In the genomic region with DNA sequence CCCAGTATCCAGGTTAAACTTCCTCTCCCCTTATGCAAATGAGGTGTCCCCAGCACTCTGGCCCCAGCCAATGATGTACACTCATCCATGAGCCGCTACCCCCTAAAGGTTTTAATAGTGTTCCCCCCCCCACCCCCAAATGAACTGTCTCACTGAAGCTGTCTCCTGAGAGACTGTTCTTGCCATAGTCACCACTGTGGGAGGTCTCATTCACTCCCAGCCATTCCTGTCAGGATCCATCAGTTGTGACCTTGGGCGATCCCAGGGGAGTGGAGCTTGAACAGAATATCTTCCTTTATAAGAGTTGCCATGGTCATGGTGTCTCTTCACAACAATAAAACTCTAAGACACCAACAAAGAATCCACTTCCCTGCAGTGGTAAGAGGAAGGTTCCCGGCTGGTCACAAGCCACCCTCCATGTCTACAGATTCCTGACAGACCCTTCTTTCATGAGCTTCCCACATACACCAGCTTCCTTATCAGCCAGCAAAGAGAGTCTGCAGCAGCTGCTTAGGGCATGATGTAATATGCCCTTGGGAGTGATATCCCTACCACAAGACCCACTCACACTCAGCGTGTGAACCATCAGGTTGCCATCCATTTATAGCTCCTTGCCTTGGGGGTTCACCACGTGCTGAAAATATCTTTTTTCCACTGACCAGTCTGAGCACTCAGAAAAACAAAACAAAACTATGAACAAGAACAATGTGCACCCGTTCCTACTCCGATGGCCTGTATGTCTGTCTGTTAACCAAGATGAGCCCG, we compare ENCODE assay signal across 25 mouse cellular contexts. TPM values are rescaled to one million over a fixed set of nuclear protein-coding genes. Genes with fewer than 3 reads are reported as not detected.
DNase-seq lines count a peak whose midpoint lies in the region; ATAC-seq and TF ChIP-seq lines count a peak whose summit lies in the region.
"Had no signal": no experiment of that assay in that cellular context is flagged by ENCODE, and none has a peak within 500 bp of the region (broad histone marks: within the 10 kb centered on the region; RNA-seq: fewer than 3 reads in every experiment).

No protein-coding gene starts in this region.

- no peaks in the 10 kb centered on the region for H3K27me3 ChIP-seq in embryonic facial prominence, embryonic 11.5 days (ENCODE audit: control insufficient read depth, insufficient read depth, low read length)
- no peaks in the 10 kb centered on the region for H3K27me3 ChIP-seq in embryonic facial prominence, embryonic 10.5 days (replicated peaks; ENCODE audit: low read depth, poor library complexity, severe bottlenecking)
- no peaks in the 10 kb centered on the region for H3K27me3 ChIP-seq in heart, embryonic 14.5 days (ENCODE audit: control insufficient read depth, insufficient read depth, low read length)
- H3K27me3 ChIP-seq in heart, adult 2 months (ENCODE audit: control insufficient read depth, insufficient read depth, low read length): no peaks in the 10 kb centered on the region
- no peaks in the 10 kb centered on the region for H3K27me3 ChIP-seq in MEL (ENCODE audit: control insufficient read depth in 1 of 2, insufficient read depth in 2 of 2, low read length in 2 of 2)
- H3K27me3 ChIP-seq: hindbrain, embryonic 13.5 days; limb, embryonic 13.5 days; neural tube, embryonic 13.5 days had no signal

- no peak overlapping the region for H3K27ac ChIP-seq in embryonic facial prominence, embryonic 11.5 days (replicated peaks; ENCODE audit: low read depth, low read length)
- H3K27ac ChIP-seq in embryonic facial prominence, embryonic 10.5 days (replicated peaks): no peak overlapping the region
- peak overlapping the region; percentile 38 to 52; a peak in 2 of 4 replicates for H3K27ac ChIP-seq in heart, embryonic 14.5 days (replicated peaks in 1 of 2; ENCODE audit: control insufficient read depth in 1 of 2, insufficient read depth in 1 of 2, low read depth in 2 of 2, low read length in 2 of 2)
- no peak overlapping the region for H3K27ac ChIP-seq in heart, adult 2 months
- no peak overlapping the region for H3K27ac ChIP-seq in MEL (ENCODE audit: control insufficient read depth, low read depth, low read length)
- H3K27ac ChIP-seq: hindbrain, embryonic 13.5 days; kidney, postnatal 0 days; limb, embryonic 13.5 days; liver, embryonic 12.5 days; neural tube, embryonic 13.5 days had no signal

- no peaks in the 10 kb centered on the region for H3K79me2 ChIP-seq in heart, adult 2 months (replicated peaks; ENCODE audit: control insufficient read depth, insufficient read depth, low read length)
- no peaks in the 10 kb centered on the region for H3K79me2 ChIP-seq in MEL (ENCODE audit: control insufficient read depth, insufficient read depth, low read length, poor library complexity)

- DNase-seq in embryonic facial prominence, embryonic 11.5 days (ENCODE audit: low spot score): no peak
- DNase-seq in embryonic facial prominence, embryonic 10.5 days (ENCODE audit: low spot score): no peak
- no peak for DNase-seq in heart, adult 2 months
- DNase-seq in MEL (ENCODE audit: low read depth, low spot score) (no peak), adipocyte (ENCODE audit: low spot score) (no peak)
- no peak for DNase-seq in cerebellum, adult 9-11 months
- DNase-seq: cerebellum, adult 11-12 months; cerebellum, postnatal 14 days; gastrocnemius, postnatal 10 days; kidney, adult 2 months; layer of hippocampus, adult 9-11 months; lung, adult 2 months; lung, postnatal 14 days; midbrain, embryonic 14.5 days; retina, postnatal 1 day; right cerebral cortex, postnatal 25 days had no signal

- no peak overlapping the region for H3K9ac ChIP-seq in embryonic facial prominence, embryonic 11.5 days (replicated peaks; ENCODE audit: low read length)
- H3K9ac ChIP-seq in heart, embryonic 14.5 days (ENCODE audit: low read length): no peak overlapping the region
- H3K9ac ChIP-seq in heart, adult 2 months (ENCODE audit: low read depth, low read length): no peak overlapping the region
- H3K9ac ChIP-seq in MEL (ENCODE audit: control insufficient read depth, low read depth, low read length, poor library complexity, severe bottlenecking): no peak overlapping the region
- H3K9ac ChIP-seq: hindbrain, embryonic 13.5 days; limb, embryonic 13.5 days; liver, embryonic 12.5 days; neural tube, embryonic 13.5 days had no signal

- TF ChIP-seq POLR2A in heart, adult 2 months (IDR thresholded peaks at IDR 0.05; ENCODE audit: insufficient read depth, low read depth, low read length): no peak
- TF ChIP-seq POLR2A in MEL (IDR thresholded peaks at IDR 0.05; ENCODE audit: control insufficient read depth in 1 of 2, insufficient read depth in 1 of 2, low read depth in 1 of 2, low read length in 2 of 2, poor library complexity in 1 of 2): no peak

- H3K4me3 ChIP-seq in embryonic facial prominence, embryonic 11.5 days (ENCODE audit: low read depth, low read length): no peak overlapping the region
- no peak overlapping the region for H3K4me3 ChIP-seq in embryonic facial prominence, embryonic 10.5 days
- H3K4me3 ChIP-seq in heart, embryonic 14.5 days (ENCODE audit: control insufficient read depth in 1 of 2, insufficient read depth in 1 of 2, low read depth in 1 of 2, low read length in 2 of 2): no peak overlapping the region
- no peak overlapping the region for H3K4me3 ChIP-seq in heart, adult 2 months
- H3K4me3 ChIP-seq in MEL (ENCODE audit: control insufficient read depth in 1 of 2, insufficient read depth in 1 of 2, low read depth in 2 of 2, low read length in 2 of 2): no peak overlapping the region
- H3K4me3 ChIP-seq: hindbrain, embryonic 13.5 days; limb, embryonic 13.5 days; liver, embryonic 12.5 days; neural tube, embryonic 13.5 days had no signal

- WGBS in embryonic facial prominence, embryonic 11.5 days: 82% methylated on average over 8 of the region's 8 CpGs
- 87% methylated on average over 8 of the region's 8 CpGs for WGBS in embryonic facial prominence, embryonic 10.5 days
- 42% methylated on average over 8 of the region's 8 CpGs for WGBS in heart, embryonic 14.5 days
- 46% methylated on average over 8 of the region's 8 CpGs for WGBS in heart, adult 2 months

- H3K4me2 ChIP-seq in embryonic facial prominence, embryonic 11.5 days (ENCODE audit: low read depth, low read length): no peak overlapping the region
- H3K4me2 ChIP-seq in heart, embryonic 14.5 days (ENCODE audit: low read length): no peak overlapping the region
- H3K4me2 ChIP-seq: hindbrain, embryonic 13.5 days; limb, embryonic 13.5 days; liver, embryonic 12.5 days; neural tube, embryonic 13.5 days had no signal

- no peak for TF ChIP-seq EP300 in heart, adult 2 months (IDR thresholded peaks at IDR 0.05; ENCODE audit: insufficient read depth, low read depth, low read length)
- no peak for TF ChIP-seq EP300 in MEL (IDR thresholded peaks at IDR 0.05; ENCODE audit: low read depth in 1 of 2, low read length in 2 of 2)

- intact Hi-C loops in heart, adult 2 months (cut with DNase I): no loop called here

- TF ChIP-seq CTCF in heart, adult 2 months (IDR thresholded peaks at IDR 0.05): no peak
- no peak for TF ChIP-seq CTCF in MEL (IDR thresholded peaks at IDR 0.05 in 2 of 3, conservative IDR thresholded peaks at IDR 0.05 in 1 of 3; ENCODE audit: control insufficient read depth in 1 of 3, insufficient read depth in 1 of 3, low read depth in 2 of 3, low read length in 3 of 3, poor library complexity in 1 of 3, severe bottlenecking in 1 of 3)

- ATAC-seq in embryonic facial prominence, embryonic 11.5 days (replicated peaks; ENCODE audit: insufficient number of reproducible peaks, low FRiP score, low TSS enrichment, low read depth): peak; percentile 29; the same call in 1 of the 2 replicates
- ATAC-seq in heart, embryonic 14.5 days (ENCODE audit: insufficient number of reproducible peaks, insufficient read depth, low FRiP score, low read depth): peak; percentile 52; the same call in 1 of the 2 replicates
- 0 out of 2 replicates have a peak, but pooled peaks have one; percentile 34 for ATAC-seq in granulocyte monocyte progenitor cell, adult 5-6 weeks (replicated peaks; ENCODE audit: poor library complexity, severe bottlenecking)
- ATAC-seq: CD4-positive, CD25-positive, alpha-beta regulatory T cell, adult 4 months; forebrain, embryonic 14.5 days had no signal

- H3K9me3 ChIP-seq in embryonic facial prominence, embryonic 11.5 days (replicated peaks; ENCODE audit: control insufficient read depth, low read length): no peaks in the 10 kb centered on the region
- no peaks in the 10 kb centered on the region for H3K9me3 ChIP-seq in embryonic facial prominence, embryonic 10.5 days
- H3K9me3 ChIP-seq in heart, embryonic 14.5 days (ENCODE audit: control insufficient read depth, low read length): no peaks in the 10 kb centered on the region
- no peaks in the 10 kb centered on the region for H3K9me3 ChIP-seq in MEL (replicated peaks; ENCODE audit: insufficient read depth, low read length)
- H3K9me3 ChIP-seq: hindbrain, embryonic 13.5 days; limb, embryonic 13.5 days; liver, embryonic 12.5 days; neural tube, embryonic 13.5 days had no signal

- no peaks in the 10 kb centered on the region for H3K36me3 ChIP-seq in embryonic facial prominence, embryonic 11.5 days (replicated peaks; ENCODE audit: control insufficient read depth, insufficient read depth, low read depth, low read length)
- peaks cover 17% of the 10 kb centered on the region for H3K36me3 ChIP-seq in embryonic facial prominence, embryonic 10.5 days (replicated peaks)
- H3K36me3 ChIP-seq in heart, embryonic 14.5 days (ENCODE audit: control insufficient read depth, insufficient read depth, low read length): peaks cover 7% of the 10 kb centered on the region; the same call in 1 of the 2 replicates
- H3K36me3 ChIP-seq in heart, adult 2 months (ENCODE audit: control insufficient read depth, insufficient read depth, low read length): no peaks in the 10 kb centered on the region
- peaks cover 0 to 4% of the 10 kb centered on the region in 2 experiments; a peak in 2 of 4 replicates for H3K36me3 ChIP-seq in MEL (ENCODE audit: control insufficient read depth in 1 of 2, insufficient read depth in 2 of 2, low read length in 2 of 2)

- no peaks in the 10 kb centered on the region for H3K4me1 ChIP-seq in embryonic facial prominence, embryonic 11.5 days (ENCODE audit: control insufficient read depth, insufficient read depth, low read length)
- H3K4me1 ChIP-seq in embryonic facial prominence, embryonic 10.5 days: no peaks in the 10 kb centered on the region
- H3K4me1 ChIP-seq in heart, embryonic 14.5 days (ENCODE audit: control insufficient read depth in 2 of 2, insufficient read depth in 2 of 2, low read length in 2 of 2): peaks cover 8 to 12% of the 10 kb centered on the region in 2 experiments
- no peaks in the 10 kb centered on the region; the same call in 1 of the 2 replicates for H3K4me1 ChIP-seq in heart, adult 2 months (ENCODE audit: control insufficient read depth, insufficient read depth, low read length)
- H3K4me1 ChIP-seq in MEL (ENCODE audit: control insufficient read depth in 1 of 2, insufficient read depth in 2 of 2, low read length in 2 of 2): peaks cover 5 to 11% of the 10 kb centered on the region in 2 experiments; a peak in 3 of 4 replicates
- H3K4me1 ChIP-seq: hindbrain, embryonic 13.5 days; limb, embryonic 13.5 days; neural tube, embryonic 13.5 days had no signal

- no peak for TF ChIP-seq RAD21 in MEL (IDR thresholded peaks at IDR 0.05; ENCODE audit: low read depth, low read length)

RNA-seq across cellular contexts. Expression of a gene that starts 50.4 kb away (rescaled TPM):
- polyA plus RNA-seq in embryonic facial prominence, embryonic 11.5 days (2014; fragmentation: Nextera tagmentation; extraction: Ambion mirVana): 10.4 and 11.2 TPM in 2 replicates
- 10.3 and 10.8 TPM in 2 replicates for polyA plus RNA-seq in embryonic facial prominence, embryonic 10.5 days (2016; fragmentation: Nextera tagmentation; extraction: Ambion mirVana)
- polyA plus RNA-seq in heart, embryonic 14.5 days (2014; fragmentation: Nextera tagmentation; extraction: Ambion mirVana): 7.4 and 8.5 TPM in 2 replicates
- 10 to 100 TPM; 17.1 to 18.1 TPM for total RNA-seq in heart, adult 2 months (2021)
- polyA plus RNA-seq in heart, adult 2 months (2012; rRNA removed): 8.9 and 12.7 TPM in 2 replicates
- total RNA-seq in MEL (2012; rRNA removed): 13.4 and 14.0 TPM in 2 replicates
- 10 to 100 TPM in 1 of 2 experiments, not detected in 1; 24.0 TPM for polyA plus RNA-seq in MEL (2012; ENCODE audit: insufficient read depth in 1 of 2, insufficient read length in 2 of 2, low read depth in 1 of 2, low replicate concordance in 2 of 2, missing spikeins in 1 of 2)
- total RNA-seq in granulocyte monocyte progenitor cell, adult 5-6 weeks (2014; fragmentation: Nextera tagmentation): 19.3 and 26.1 TPM in 2 replicates
- 18.1 and 19.1 TPM in 2 replicates for total RNA-seq in granulocyte monocyte progenitor cell, adult 5-6 weeks (2017)

Comparison
In these comparisons a context has a peak if more than half of its experiments do, and no peak if none do; other contexts are left out.
1. H3K27ac ChIP-seq: peak in heart, embryonic 14.5 days (2 of 2); none in embryonic facial prominence, embryonic 11.5 days (single experiment), embryonic facial prominence, embryonic 10.5 days (single experiment), heart, adult 2 months (single experiment) and MEL (single experiment).
2. Peak in every context shown above with its lines, with median percentiles within 50 percentile points of each other: ATAC-seq.